Mouse (Mus musculus) forebrain, embryonic 14.5 days (tissue): ENCODE data around the gene Tmed6. TPM values are rescaled to one million over a fixed set of nuclear protein-coding genes. Genes with fewer than 3 reads are reported as not detected.
"Not testable (repeated sequence)": the region's sequence is repeated elsewhere in the genome, so short reads cannot be mapped to it uniquely, and the experiment has no call there.

Experiments used
- ATAC-seq: fragments of 200-750 bp; cut with Nextera tagmentation; 2 replicates; pipeline ENCODE4 v1.8.0; 2017; ENCODE audit warnings: mild to moderate bottlenecking, moderate library complexity
- DNase-seq: peaks from one replicate; pipeline ENCODE4 v3.0.0-alpha.2; 2015; ENCODE audit warnings: low spot score
- H3K27ac ChIP-seq: fragments of 300-500 bp; sonication (generic); 2 replicates; pipeline ENCODE4 v1.5.1; 2014; ENCODE audit warnings: low read depth, mild to moderate bottlenecking, control low read depth, low read length, moderate library complexity
- H3K27me3 ChIP-seq: fragments of 300-500 bp; sonication (generic); replicated peaks from 2 replicates; pipeline ENCODE4 v1.6.1; 2014; ENCODE audit warnings: low read length, control low read depth, mixed read lengths; ENCODE audit not compliant: control insufficient read depth, insufficient read depth
- H3K36me3 ChIP-seq: fragments of 300-500 bp; sonication (generic); 2 replicates; pipeline ENCODE4 v1.6.1; 2014; ENCODE audit warnings: low read length, control low read depth; ENCODE audit not compliant: control insufficient read depth, insufficient read depth
- H3K4me1 ChIP-seq: fragments of 300-500 bp; sonication (generic); 2 replicates; pipeline ENCODE4 v1.6.1; 2014; ENCODE audit warnings: antibody characterized with exemption, low read length, control low read depth; ENCODE audit not compliant: control insufficient read depth, insufficient read depth
- H3K4me2 ChIP-seq: fragments of 300-500 bp; sonication (generic); 2 replicates; pipeline ENCODE4 v1.6.1; 2014; ENCODE audit warnings: mild to moderate bottlenecking, control low read depth, low read length
- H3K4me3 ChIP-seq: fragments of 300-500 bp; sonication (generic); 2 replicates; pipeline ENCODE4 v1.5.1; 2014; ENCODE audit warnings: low read depth, low read length, control low read depth
- H3K9ac ChIP-seq: fragments of 300-500 bp; sonication (generic); 2 replicates; pipeline ENCODE4 v1.6.1; 2014; ENCODE audit warnings: mild to moderate bottlenecking, low read length, control low read depth, moderate library complexity
- H3K9me3 ChIP-seq: fragments of 300-500 bp; sonication (generic); replicated peaks from 2 replicates; pipeline ENCODE4 v1.6.1; 2016; ENCODE audit warnings: low read length, control low read depth, mixed read lengths; ENCODE audit not compliant: control insufficient read depth
- WGBS: fragments of 180-500 bp; shearing (Covaris S2); extraction: QIAGEN DNeasy Blood & Tissue Kit; methylation state at CpG from one replicate; pipeline ENCODE4 v1.1.7; 2014; 5-methylcytosine and 5-hydroxymethylcytosine counted together
- polyA plus RNA-seq: library from polyadenylated mRNA; unstranded; fragments of >200 nt; fragmentation: Nextera tagmentation; extraction: Ambion mirVana; gene quantifications from 2 replicates; pipeline ENCODE4 v1.2.1, GENCODE M21; 2014

Tmed6 gene
- polyA plus RNA-seq, 1 experiment from 2014 or later = not detected

GRCm38 (mm10) chr8:107049480-107049879 lies 16.0 kb downstream of the Tmed6 start:
- no peak overlapping the region for H3K4me3 ChIP-seq
- H3K36me3 ChIP-seq = peaks cover 81% of the 10 kb centered on the region
- H3K4me2 ChIP-seq = peak overlapping the region; percentile 68
- no peaks in the 10 kb centered on the region for H3K27me3 ChIP-seq
- DNase-seq = no peak
- H3K27ac ChIP-seq = no peak overlapping the region
- WGBS = 98% methylated on average over 4 of the region's 4 CpGs
- no peaks in the 10 kb centered on the region for H3K9me3 ChIP-seq
- H3K9ac ChIP-seq = no peak overlapping the region
- peaks cover 4% of the 10 kb centered on the region for H3K4me1 ChIP-seq
- no peak for ATAC-seq

- H3K4me1 ChIP-seq = peaks cover 4% of the 10 kb centered on the region
- under 1% methylated on average over 83 of the region's 87 CpGs for whole genome bisulfite sequencing
- H3K36me3 ChIP-seq = peaks cover 83% of the 10 kb centered on the region
- H3K4me3 ChIP-seq = peak within 1 kb of the TSS; percentile 71
- peak within 1 kb of the TSS; percentile 91 for H3K27ac ChIP-seq
- peak within 1 kb of the TSS; percentile 81 for H3K9ac ChIP-seq
- H3K27me3 ChIP-seq = no peaks in the 10 kb centered on the region
- DNase-seq (peak; percentile 83), ATAC-seq (peak; percentile 88)
- no peaks in the 10 kb centered on the region for H3K9me3 ChIP-seq
- H3K4me2 ChIP-seq = peak within 1 kb of the TSS; percentile 68
These were observed 17.1 kb downstream of the Tmed6 start, which contains the start of gene Pdf for GRCm38 (mm10) chr8:107048061-107048941. TSS of gene Pdf (minus strand) at chr8:107048614.

GRCm38 (mm10) chr8:107046976-107047375 lies 18.5 kb downstream of the Tmed6 start:
- H3K27me3 ChIP-seq = no peaks in the 10 kb centered on the region
- peaks cover 83% of the 10 kb centered on the region for H3K36me3 ChIP-seq
- peaks cover 4% of the 10 kb centered on the region for H3K4me1 ChIP-seq
- ATAC-seq (no peak), DNase-seq (no peak)
- no peak overlapping the region for H3K9ac ChIP-seq
- no peak overlapping the region for H3K4me2 ChIP-seq
- no peaks in the 10 kb centered on the region for H3K9me3 ChIP-seq
- H3K27ac ChIP-seq = no peak overlapping the region
- WGBS = 88% methylated on average over 5 of the region's 5 CpGs
- H3K4me3 ChIP-seq = no peak overlapping the region

DNA sequence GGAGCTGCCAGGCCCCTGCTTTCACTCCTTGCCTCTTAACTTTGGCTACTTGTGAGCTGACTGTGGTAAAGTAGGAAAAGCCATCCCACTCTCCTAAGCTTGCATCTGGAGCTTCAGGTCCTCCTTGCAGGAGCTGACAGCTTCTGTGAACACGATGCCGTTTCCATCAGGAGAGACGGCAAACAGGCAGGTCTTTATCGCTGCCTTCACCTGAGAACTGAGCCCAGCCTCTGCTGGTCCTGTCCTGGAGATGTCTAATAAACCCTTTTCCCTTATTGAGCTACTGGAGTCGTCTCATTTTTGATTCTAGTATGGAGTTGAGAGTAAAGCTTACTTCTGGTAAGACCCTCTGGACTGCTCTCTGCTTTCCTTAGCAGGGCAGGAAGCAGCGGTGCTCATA lies 20.0 kb downstream of the Tmed6 start:
- H3K36me3 ChIP-seq = peaks cover 82% of the 10 kb centered on the region
- H3K4me2 ChIP-seq = no peak overlapping the region
- H3K27ac ChIP-seq = no peak overlapping the region
- no peaks in the 10 kb centered on the region for H3K9me3 ChIP-seq
- H3K4me3 ChIP-seq = no peak overlapping the region
- H3K4me1 ChIP-seq = peaks cover 4% of the 10 kb centered on the region
- ATAC-seq (no peak), DNase-seq (no peak)
- no peaks in the 10 kb centered on the region for H3K27me3 ChIP-seq
- WGBS = 89% methylated on average over 6 of the region's 6 CpGs
- no peak overlapping the region for H3K9ac ChIP-seq

- ATAC-seq (no peak), DNase-seq (no peak)
- H3K9me3 ChIP-seq = no peaks in the 10 kb centered on the region
- H3K4me2 ChIP-seq = no peak overlapping the region
- no peaks in the 10 kb centered on the region for H3K27me3 ChIP-seq
- WGBS = 85% methylated on average over 7 of the region's 7 CpGs
- no peak overlapping the region for H3K9ac ChIP-seq
- no peak overlapping the region for H3K27ac ChIP-seq
- H3K36me3 ChIP-seq = peaks cover 83% of the 10 kb centered on the region
- H3K4me3 ChIP-seq = no peak overlapping the region
- H3K4me1 ChIP-seq = no peaks in the 10 kb centered on the region
These were observed 24.8 kb downstream of the Tmed6 start for GRCm38 (mm10) chr8:107040632-107041031.

DNA sequence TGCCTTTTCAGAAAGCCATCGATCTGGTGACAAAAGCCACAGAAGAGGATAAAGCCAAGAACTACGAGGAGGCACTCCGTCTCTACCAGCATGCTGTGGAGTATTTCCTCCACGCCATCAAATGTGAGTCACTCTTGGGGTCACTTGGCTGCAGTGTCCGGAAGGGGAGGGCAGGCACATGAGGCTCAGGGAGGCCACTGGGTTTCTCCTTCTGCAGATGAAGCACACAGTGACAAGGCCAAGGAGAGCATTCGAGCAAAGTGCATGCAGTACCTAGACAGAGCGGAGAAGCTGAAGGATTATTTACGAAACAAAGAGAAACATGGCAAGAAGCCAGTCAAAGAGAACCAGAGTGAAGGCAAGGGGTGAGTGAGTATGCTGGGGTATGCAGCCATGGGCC lies 28.8 kb downstream of the Tmed6 start:
- WGBS = 85% methylated on average over 8 of the region's 8 CpGs
- ATAC-seq (no peak), DNase-seq (no peak)
- Histone ChIP-seq H3K4me3 (no peak overlapping the region), H3K4me2 (no peak overlapping the region), H3K27ac (no peak overlapping the region), H3K36me3 (peaks cover 48% of the 10 kb centered on the region), H3K4me1 (peaks cover 10% of the 10 kb centered on the region), H3K9ac (no peak overlapping the region; the same call in 1 of the 2 replicates), H3K27me3 (no peaks in the 10 kb centered on the region), H3K9me3 (no peaks in the 10 kb centered on the region)

DNA sequence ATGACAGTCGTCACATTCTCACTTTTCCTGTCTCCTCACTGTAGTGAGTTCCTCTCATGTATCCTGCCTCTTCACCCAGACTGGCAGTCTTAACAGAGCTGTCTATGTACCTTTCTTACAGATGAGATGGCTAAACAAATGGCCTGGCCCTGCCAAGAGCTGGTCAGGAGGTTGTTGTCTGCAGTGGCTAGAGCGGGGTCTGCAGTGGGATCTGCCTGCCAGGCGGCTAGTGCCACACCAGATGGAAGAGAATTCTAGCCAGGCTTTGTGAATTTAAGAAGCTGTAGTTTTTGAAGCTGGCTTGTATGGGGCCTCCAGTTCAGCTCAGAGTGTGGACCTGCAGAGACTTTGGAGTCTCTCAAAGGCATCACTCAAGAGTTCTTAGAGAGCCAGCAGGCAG lies 29.8 kb downstream of the Tmed6 start:
- Histone ChIP-seq H3K4me1 (peaks cover 10% of the 10 kb centered on the region), H3K27ac (no peak overlapping the region), H3K4me3 (no peak overlapping the region), H3K4me2 (no peak overlapping the region), H3K27me3 (no peaks in the 10 kb centered on the region), H3K36me3 (peaks cover 38% of the 10 kb centered on the region), H3K9me3 (no peaks in the 10 kb centered on the region), H3K9ac (no peak overlapping the region)
- 88% methylated on average over 3 of the region's 3 CpGs for WGBS
- DNase-seq (no peak), ATAC-seq (no peak)

DNA sequence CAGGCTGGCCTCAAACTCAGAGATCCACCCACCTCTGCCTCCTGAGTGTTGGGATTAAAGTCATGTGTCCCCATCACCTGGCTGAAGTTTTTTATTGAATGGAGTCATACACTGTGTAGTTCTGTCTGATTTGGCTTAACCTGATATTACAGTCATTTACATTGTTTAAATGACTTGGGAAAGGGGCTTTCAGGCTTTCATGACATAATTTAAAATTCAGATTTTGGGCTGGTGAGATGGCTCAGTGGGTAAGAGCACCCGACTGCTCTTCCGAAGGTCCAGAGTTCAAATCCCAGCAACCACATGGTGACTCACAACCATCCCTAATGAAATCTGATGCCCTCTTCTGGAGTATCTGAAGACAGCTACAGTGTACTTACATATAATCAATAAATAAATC lies 31.8 kb downstream of the Tmed6 start:
- not testable (repeated sequence) for H3K4me3 ChIP-seq, H3K9ac ChIP-seq, DNase-seq, H3K27me3 ChIP-seq, H3K9me3 ChIP-seq, H3K27ac ChIP-seq, ATAC-seq, H3K4me2 ChIP-seq
- Histone ChIP-seq H3K4me1 (peaks cover 10% of the 10 kb centered on the region), H3K36me3 (peaks cover 19% of the 10 kb centered on the region)
- 89% methylated on average over 2 of the region's 2 CpGs for WGBS

DNA sequence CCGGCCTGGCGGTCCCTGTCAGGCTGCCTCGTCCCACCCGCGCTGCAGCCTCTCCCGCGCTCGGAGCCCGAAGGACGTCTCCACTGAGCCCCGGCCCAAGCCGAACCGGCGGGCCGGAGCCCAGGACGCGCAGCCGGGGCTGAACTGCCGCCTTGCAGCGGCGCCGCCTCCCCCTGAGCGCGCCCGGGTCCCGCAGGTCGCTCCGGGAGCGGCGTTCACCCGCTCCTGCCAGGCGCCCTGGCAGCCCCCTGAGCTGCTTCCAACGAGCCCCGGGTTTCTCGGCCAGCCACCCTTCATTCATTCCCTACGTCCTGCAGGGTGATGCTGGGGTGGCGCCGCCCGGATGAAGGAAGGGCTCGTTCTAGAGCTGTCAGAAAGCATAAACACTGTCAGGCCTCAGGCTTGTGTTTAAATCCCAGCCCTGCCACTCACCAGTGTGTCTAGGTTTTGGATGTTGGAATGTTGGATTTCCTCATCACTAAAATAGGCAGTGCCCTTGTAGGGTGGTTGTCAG lies 33.8 kb downstream of the Tmed6 start:
- under 1% methylated on average over 38 of the region's 40 CpGs for WGBS
- Histone ChIP-seq H3K4me2 (peak overlapping the region; percentile 84), H3K27ac (peak overlapping the region; percentile 69), H3K4me1 (peaks cover 10% of the 10 kb centered on the region), H3K27me3 (no peaks in the 10 kb centered on the region), H3K9ac (peak overlapping the region; percentile 95), H3K9me3 (no peaks in the 10 kb centered on the region), H3K4me3 (peak overlapping the region; percentile 92), H3K36me3 (peaks cover 8% of the 10 kb centered on the region)
- DNase-seq (no peak), ATAC-seq (no peak; the same call in 1 of the 2 replicates)
